Mouse (Mus musculus) brown adipose tissue, adult 24 weeks (tissue): ENCODE results near the gene Eipr1. TPM values are rescaled to one million over a fixed set of nuclear protein-coding genes. Genes with fewer than 3 reads are reported as not detected.
A peak's percentile ranks its signal among the peaks of the same experiment; 100 is the strongest.

ENCODE experiments used
- H3K27ac ChIP-seq: fragments of 200-500 bp; replicated peaks from 2 replicates; pipeline ENCODE4 v1.5.1; 2012; ENCODE audit warnings: low read depth, mild to moderate bottlenecking, low read length
- H3K4me1 ChIP-seq: fragments of 200-500 bp; 2 replicates; pipeline ENCODE4 v1.6.1; 2012; ENCODE audit warnings: low read length, mixed read lengths; ENCODE audit not compliant: control insufficient read depth, insufficient read depth, insufficient read length
- H3K4me3 ChIP-seq: fragments of 200-500 bp; 2 replicates; pipeline ENCODE4 v1.5.1; 2012; ENCODE audit warnings: low read depth, mild to moderate bottlenecking, low read length, moderate library complexity; ENCODE audit not compliant: insufficient read depth
- polyA plus RNA-seq: library from polyadenylated mRNA; stranded (reverse); fragments of >200 nt; gene quantifications from 2 replicates; pipeline ENCODE4 v1.2.4, GENCODE M21; 2012; ENCODE audit not compliant: missing spikeins, insufficient read depth, insufficient read length

The Eipr1 gene
- polyA plus RNA-seq, 1 experiment: 23.1 TPM

DNA sequence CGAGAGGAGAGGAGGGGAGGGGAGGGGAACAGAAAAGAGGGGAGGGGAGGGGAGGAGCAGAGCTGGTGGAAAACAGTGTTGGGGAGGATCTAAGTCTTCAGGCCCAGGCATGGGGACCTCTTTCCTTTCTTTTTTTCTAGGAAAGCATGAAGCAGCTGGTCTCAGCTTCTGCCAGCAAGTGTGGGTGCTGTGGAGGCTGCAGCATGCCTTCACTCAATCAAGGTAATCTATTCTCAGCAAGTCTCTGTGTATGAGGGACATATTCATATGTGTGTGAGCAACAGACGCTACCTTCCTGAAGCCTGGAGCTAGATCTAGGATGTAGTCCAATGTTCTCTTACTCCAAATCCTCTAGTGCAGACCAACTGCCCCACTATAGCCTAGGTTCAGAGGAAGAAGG is 42.1 kb downstream of the Eipr1 start:
- no peak overlapping the region for H3K4me3 ChIP-seq
- H3K27ac ChIP-seq: no peak overlapping the region

GRCm38 (mm10) chr12:28795041-28795440 is 43.4 kb downstream of the Eipr1 start:
- H3K4me3 ChIP-seq: no peak overlapping the region

More for the DNA sequence above, 42.1 kb downstream of the Eipr1 start:
- H3K4me1 ChIP-seq: no peaks in the 10 kb centered on the region

DNA sequence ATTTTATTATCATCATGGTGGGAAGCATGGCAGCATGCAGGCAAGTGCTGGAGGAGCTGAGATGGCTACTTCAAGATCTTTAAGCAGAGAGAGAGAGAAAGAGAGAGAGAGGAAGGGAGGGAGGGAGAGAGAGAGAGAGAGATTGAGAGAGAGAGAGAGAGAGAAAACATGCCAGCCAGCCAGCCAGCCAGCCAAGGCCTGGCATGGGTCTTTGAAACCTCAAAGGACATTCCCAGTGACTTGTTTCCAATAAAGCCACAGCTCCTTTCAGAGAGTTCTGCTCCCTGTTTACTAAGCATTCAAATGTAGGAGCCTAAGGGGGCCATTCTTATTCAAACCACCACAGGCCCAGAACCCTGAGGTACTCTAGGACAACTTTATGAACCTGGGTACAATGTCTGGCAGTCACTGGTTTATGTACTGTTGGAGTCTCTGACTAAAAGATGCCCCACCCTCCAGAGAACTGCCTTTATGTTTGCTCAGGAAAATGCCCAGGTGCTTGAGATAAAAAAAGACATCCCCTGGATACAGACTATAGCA is 45.3 kb downstream of the Eipr1 start:
- H3K27ac ChIP-seq: no peak overlapping the region
- H3K4me3 ChIP-seq: no peak overlapping the region
- peaks cover 8% of the 10 kb centered on the region for H3K4me1 ChIP-seq

More at GRCm38 (mm10) chr12:28795041-28795440, 43.4 kb downstream of the Eipr1 start:
- no peaks in the 10 kb centered on the region; the same call in 1 of the 2 replicates for H3K4me1 ChIP-seq
- H3K27ac ChIP-seq: no peak overlapping the region

GRCm38 (mm10) chr12:28799798-28800411 is 48.3 kb downstream of the Eipr1 start:
- H3K4me1 ChIP-seq: peaks cover 12% of the 10 kb centered on the region
- H3K4me3 ChIP-seq: no peak overlapping the region
- H3K27ac ChIP-seq: peak overlapping the region; percentile 25; the same call in 1 of the 2 replicates

DNA sequence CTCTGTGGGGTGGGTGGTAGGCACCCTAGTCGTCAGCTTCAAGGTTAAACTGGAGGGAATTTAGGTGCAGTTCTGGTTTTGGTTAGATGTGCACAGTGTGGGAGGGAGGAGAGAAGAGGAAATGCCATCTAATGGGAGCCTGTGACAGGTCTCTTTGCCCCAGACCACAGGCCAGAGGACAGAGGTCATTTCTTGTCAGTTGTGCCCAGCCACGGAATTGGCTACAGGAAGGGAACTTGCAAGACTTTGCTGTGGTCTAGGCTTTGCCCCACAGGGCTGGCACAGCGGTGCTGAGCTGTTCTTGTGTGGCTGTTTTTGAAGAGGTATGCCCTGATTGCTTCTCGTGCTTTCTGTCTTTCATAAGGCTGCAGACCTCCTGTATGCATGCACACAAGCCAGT is 48.8 kb downstream of the Eipr1 start:
- Histone ChIP-seq H3K27ac (peak overlapping the region; percentile 25; the same call in 1 of the 2 replicates), H3K4me3 (no peak overlapping the region)

DNA sequence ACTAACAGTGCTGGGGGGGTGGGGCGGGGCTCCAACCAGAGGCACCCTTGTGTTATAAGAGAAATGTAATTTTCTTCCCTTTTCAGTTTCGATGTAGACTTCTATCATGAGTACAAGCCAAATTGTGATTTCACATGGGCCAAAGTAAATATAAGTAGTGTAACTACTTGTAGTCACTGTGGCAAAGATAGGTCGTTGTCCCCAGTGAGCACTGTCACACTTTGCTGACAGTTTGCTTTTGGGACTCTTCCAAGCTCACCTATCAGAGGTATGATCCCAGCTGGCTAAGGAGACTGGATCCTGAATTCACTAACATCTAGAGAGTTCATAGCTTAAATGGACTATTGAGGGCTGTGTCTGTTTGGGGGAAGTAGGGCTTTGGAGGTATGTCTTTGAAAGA is 49.3 kb downstream of the Eipr1 start:
- no peak overlapping the region for H3K4me3 ChIP-seq
- peak overlapping the region; percentile 59 for H3K27ac ChIP-seq
- peaks cover 18% of the 10 kb centered on the region for H3K4me1 ChIP-seq

More for the DNA sequence above, 48.8 kb downstream of the Eipr1 start:
- peaks cover 17% of the 10 kb centered on the region for H3K4me1 ChIP-seq

- Histone ChIP-seq H3K4me3 (no peak overlapping the region), H3K4me1 (peaks cover 18% of the 10 kb centered on the region), H3K27ac (peak overlapping the region; percentile 59)
These were observed 50.1 kb downstream of the Eipr1 start for GRCm38 (mm10) chr12:28801731-28802130.

DNA sequence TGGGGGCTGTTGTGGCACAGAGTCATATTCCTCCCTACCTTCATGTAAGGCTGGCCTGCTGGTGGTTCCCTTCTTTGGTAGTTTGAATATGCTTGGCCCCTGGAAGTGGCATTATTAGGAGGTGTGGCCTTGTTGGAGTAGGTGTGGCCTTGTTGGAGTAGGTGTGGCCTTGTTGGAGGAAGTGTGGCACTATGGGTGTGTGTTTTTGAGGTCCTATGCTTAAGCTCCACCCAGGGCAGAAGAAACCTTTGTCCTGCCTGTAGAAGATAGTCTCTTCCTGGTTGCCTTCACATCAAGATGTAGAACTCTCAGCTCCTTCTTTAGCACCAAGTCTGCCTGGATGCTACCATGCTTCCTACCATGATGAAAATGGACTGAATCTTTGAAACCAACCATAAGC is 51.4 kb downstream of the Eipr1 start:
- peaks cover 18% of the 10 kb centered on the region for H3K4me1 ChIP-seq
- no peak overlapping the region for H3K27ac ChIP-seq
- no peak overlapping the region for H3K4me3 ChIP-seq

DNA sequence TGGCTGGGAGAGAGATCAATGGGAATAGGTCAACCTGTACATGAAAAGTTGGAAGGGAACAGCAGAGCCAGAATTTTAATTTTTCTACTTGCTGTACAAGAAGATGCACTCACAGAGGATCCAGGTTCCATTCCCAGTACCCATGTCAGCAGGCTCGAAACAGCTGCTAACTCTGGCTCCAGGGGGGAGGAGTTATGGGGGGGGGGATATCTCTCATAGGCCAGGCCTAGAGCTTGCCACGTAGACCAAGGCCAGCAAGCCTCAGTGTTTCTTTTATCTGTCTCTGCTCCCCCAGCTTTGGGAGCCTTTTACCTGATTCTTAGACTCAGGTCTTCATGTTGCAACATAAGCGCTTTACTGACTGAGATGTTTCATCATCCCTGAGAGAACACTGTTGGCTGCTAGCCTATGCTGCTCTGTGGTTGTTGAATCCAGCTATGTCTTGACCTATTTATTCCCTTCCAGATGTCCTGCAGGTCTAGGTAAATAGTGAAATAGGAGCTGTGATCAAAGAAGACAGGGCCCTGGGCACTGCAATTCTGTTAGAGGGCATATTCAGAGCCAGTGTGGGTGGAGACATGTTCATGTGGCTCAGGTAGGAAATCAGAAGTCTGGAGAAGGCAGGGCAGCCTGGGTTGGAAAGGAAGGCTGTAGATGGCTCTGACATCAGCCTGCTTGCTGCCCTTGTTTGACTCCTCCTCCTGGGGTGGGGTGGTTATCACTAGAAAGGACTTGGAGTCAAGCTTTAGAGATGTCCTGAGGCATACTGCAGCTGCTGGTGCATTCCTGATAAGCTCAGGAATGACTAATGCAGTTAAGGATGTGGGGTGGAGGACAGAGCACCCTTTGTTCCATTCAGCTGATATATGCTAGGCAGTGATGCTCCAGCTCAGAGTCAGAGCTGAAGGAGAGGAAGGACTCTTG is 53.2 kb downstream of the Eipr1 start:
- Histone ChIP-seq H3K4me1 (peaks cover 18% of the 10 kb centered on the region), H3K4me3 (no peak overlapping the region), H3K27ac (peak overlapping the region; percentile 54; the same call in 1 of the 2 replicates)

DNA sequence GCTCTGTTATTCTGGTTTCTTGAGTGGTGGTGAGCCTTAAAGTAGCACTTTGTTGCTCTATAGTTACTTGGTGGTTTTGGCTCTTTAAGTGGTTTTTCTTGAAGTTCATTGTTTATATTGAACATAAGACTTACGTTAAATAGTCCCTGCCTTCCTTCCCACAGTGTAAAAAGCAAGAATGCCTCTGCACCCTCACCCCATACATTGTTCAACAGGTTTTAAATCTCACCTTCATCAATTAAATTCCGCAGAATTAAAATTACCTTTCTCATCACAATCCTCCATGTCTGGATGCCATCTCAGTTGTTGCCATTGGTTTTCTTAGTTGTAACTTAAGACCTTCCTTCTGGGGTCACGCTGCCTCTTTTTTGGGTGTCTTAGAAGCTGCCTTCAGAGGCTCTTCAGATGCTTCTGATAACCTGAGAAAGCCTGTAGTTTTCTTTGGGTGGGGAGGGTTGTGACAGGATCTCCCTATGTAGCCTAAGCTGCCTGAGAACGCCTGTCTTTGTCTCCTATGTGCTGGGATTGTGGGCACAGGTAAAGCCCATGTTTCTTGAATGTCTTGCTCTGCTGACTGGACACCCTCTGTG is 57.3 kb downstream of the Eipr1 start:
- Histone ChIP-seq H3K4me3 (no peak overlapping the region), H3K4me1 (peaks cover 16% of the 10 kb centered on the region; the same call in 1 of the 2 replicates), H3K27ac (no peak overlapping the region)

DNA sequence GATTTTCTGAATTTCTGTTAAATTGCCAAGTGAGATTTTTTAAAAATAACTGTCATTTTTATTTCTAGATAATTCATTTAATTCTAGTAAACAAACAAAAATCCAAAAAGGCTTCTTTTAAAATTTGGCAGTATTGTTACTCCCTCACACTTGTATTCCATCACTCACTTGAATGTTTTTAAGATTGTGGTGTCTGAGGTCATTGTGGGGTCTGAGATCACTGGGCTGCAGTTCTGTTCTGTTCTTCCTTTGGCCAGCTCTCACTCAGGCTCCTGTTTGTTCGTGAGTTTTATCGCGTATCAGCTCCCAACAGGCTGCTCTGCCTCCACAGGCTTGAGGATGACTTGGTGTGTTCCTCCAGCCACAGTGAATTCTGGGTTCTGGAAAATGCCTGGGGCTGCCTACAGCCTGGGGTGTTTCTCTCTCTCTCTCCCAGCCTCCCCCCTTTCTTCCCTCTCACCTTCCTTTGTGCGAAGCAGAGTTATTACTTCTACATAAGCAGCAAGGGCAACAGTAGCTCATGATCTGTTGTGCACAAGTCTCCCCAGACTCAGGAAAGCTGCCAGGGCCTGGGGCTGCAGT is 58.2 kb downstream of the Eipr1 start:
- peaks cover 14% of the 10 kb centered on the region; the same call in 1 of the 2 replicates for H3K4me1 ChIP-seq

DNA sequence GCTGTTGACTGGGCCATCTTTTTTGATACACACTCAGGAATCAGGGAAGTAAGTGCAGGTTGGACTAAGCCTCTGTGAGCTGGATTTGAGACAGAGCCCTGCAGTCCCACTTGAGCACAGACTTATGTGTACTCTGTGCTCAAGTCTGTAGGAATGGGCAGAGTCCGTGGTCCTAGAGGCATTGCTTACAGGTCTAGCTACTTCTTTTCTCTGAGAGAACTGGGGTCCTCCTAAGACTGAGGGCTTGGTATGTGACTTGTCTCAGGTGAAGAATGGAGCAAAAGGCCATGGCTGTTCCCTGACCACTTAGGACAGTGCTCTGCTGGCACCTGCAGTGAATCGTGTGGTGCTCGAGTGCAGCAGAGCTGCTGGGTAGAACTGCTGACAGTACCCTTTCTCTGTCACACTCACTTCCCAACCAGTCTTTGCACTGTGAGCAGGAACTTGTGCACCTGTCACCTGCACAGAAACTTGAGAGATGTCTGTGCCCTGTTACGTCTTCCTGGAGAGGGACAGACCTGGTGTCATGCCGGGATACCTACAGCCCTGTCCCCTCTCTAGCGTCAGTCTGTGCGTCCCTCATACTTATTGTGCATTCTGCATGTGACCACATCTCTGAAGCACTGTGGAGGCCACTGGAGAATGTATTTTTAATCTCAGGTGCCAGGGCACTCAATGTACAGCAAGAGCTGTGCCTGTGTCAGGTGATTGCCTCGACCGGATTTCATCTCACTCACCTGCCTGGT is 65.3 kb downstream of the Eipr1 start:
- Histone ChIP-seq H3K27ac (no peak overlapping the region), H3K4me1 (peaks cover 7% of the 10 kb centered on the region; the same call in 1 of the 2 replicates), H3K4me3 (no peak overlapping the region)

More for the DNA sequence above, 58.2 kb downstream of the Eipr1 start:
- no peak overlapping the region for H3K27ac ChIP-seq
- no peak overlapping the region for H3K4me3 ChIP-seq

DNA sequence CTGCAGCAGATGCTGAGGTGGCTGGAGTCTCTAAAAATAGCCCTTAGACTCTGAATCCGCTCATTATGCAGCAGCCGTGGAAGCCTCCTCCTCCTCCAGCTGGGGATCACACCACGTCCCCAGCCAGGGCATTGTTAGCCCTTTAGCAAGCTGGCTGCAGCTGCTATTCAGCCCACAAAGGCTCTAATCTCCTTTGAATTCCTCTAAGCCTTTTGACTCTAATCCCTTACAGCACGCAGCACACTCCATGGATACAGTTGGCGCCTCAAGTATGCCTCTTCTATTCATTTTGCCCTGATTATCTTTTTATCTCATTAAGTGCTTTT is 65.8 kb downstream of the Eipr1 start:
- H3K27ac ChIP-seq: no peak overlapping the region
- no peak overlapping the region for H3K4me3 ChIP-seq
- H3K4me1 ChIP-seq: peaks cover 3% of the 10 kb centered on the region; the same call in 1 of the 2 replicates

DNA sequence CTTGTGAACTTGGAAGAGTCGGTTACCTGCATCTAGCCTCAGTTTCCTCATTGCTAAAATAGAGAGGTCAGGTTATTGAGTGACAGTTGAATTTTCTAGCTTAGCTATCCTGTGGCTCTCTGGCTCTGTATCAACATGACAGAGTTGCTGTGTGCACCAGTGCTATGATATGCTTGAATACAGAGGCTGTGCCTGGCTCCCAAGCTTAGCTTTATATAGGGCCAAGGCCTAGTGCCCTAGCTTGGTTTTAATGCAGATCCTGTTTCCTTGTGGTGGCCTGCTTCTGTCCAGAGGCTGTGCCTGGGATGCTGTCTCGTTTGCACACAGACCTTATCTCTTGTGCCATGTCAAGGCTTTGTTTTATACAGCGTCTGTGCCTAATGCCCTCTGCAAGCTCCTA is 66.3 kb downstream of the Eipr1 start:
- peaks cover 3% of the 10 kb centered on the region; the same call in 1 of the 2 replicates for H3K4me1 ChIP-seq
- no peak overlapping the region for H3K4me3 ChIP-seq
- H3K27ac ChIP-seq: no peak overlapping the region
